Mouse (Mus musculus): Measurements from ENCODE around the gene Cadm2.

Cadm2 gene

DNA sequence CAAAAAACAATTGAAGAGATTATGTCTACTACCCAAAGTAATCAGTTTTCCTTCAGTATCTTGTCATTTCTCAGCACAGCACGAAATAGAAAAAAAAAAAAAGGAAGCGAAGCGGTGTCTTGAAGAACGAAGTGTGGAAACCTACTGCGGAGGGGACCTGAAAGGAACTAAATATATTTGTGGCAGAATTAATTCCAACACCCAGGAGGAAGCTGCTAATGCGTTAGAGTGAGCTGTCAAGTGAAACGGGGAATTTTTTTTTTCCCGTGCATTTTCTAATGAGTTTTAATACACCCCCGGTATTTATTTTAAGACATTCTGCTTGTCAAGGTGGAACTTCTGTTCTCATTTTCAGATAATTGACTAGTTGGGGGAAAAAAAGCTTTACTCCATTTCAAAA lies 111.6 kb downstream of the Cadm2 start:
- no peak for DNase-seq (ENCODE audit: extremely low spot score)

GRCm38 (mm10) chr16:67482542-67482941 lies 138.2 kb downstream of the Cadm2 start:
- DNase-seq (ENCODE audit: extremely low spot score) = no peak

DNA sequence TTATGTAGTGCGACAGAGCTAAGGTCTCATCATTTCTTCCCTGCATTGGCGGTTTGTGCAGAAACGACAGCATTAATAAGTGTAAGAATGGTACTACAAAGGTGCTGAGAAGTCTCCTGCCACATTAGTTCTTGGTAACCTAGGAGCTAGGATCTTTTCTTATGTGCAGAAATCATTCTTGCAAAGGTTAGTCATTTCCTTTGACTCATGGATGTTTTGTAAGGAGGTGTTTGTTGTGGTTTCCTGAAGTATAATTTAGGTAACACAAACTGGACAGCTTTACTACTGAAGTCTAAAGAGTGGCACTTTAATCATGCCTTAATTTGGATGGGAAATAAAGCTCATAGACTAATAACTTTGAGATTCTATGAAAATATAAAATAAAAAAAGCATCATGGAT lies 153.7 kb downstream of the Cadm2 start:
- no peak for DNase-seq (ENCODE audit: extremely low spot score)

DNA sequence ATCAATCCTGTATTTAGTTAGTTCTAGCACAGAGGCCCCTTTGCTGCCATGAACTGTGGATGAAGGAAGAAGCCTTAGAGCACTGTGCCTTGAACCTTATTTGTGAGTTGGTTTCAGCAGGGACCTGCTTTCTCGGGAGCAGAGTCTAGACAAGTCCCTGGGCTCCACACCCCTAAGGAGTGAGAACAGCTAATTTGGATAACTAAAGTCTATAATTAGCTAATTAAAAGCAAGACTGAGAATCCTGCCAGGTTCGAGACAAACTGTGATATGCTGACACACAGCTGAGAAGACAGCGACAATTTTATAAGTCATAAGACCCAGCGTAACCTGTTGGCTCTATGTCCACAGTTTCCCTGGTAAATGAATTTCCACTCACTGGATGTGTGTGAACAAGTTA lies 184.4 kb downstream of the Cadm2 start:
- DNase-seq (ENCODE audit: extremely low spot score) = no peak

GRCm38 (mm10) chr16:67425371-67425770 lies 195.3 kb downstream of the Cadm2 start:
- no peak for DNase-seq (ENCODE audit: extremely low spot score)

DNA sequence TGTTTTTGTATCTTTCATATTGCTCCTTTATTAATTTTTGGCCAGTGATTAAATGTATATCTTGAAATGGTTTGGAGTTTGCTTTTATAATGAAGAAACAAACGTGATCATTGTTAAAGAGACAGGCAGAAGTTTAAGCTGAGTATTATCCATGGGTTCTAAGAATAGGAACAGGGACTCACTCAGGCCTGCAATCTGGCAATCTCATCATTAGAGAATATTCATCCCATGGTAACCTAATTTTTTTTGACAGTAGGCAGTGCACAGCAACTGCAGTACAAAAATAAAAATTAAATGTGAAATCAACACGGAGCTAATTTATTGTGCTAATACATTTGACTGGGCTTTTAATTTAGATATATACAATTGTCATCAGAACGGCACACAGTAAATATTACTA lies 209.8 kb downstream of the Cadm2 start:
- no peak for DNase-seq (ENCODE audit: extremely low spot score)

GRCm38 (mm10) chr16:67410482-67410881 lies 210.2 kb downstream of the Cadm2 start:
- no peak for DNase-seq (ENCODE audit: extremely low spot score)

- DNase-seq (ENCODE audit: extremely low spot score) = no peak
Measured at GRCm38 (mm10) chr16:67367745-67368144, 253.0 kb downstream of the Cadm2 start.

GRCm38 (mm10) chr16:67348011-67348410 lies 272.7 kb downstream of the Cadm2 start:
- no peak for DNase-seq (ENCODE audit: extremely low spot score)

GRCm38 (mm10) chr16:67347561-67347960 lies 273.1 kb downstream of the Cadm2 start:
- no peak for DNase-seq (ENCODE audit: extremely low spot score)

DNA sequence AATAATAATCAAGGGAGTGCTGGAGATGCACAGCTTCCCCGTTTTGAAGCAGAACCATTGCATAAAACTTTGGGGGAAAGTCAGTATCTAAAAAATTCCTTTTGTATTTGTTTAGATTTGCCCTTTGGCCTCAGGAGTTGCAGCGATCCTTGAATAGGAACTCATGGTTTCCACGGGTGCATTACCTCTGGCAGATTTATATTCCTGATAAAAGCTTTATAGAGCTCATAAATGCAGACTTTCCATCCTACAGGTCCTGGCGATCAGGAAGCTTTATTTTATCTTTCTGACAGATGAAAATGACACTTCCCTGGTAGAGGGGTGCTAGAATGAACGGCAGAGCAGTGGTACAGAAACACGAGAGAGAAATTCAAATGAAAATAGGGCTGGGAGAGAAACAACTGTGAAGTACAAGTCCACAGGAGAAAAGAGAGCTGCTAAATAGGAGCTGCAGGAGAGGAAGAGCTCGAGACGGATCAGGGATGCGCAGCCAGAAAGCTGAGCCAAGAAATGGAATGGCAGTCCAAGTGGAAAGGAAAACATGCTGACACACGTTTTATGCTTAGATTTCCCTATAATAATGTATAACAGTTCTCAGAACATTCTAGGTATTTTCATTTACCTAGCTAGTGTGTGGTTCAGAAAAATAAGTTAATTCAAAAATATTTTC lies 274.0 kb downstream of the Cadm2 start:
- DNase-seq (ENCODE audit: extremely low spot score) = no peak

DNA sequence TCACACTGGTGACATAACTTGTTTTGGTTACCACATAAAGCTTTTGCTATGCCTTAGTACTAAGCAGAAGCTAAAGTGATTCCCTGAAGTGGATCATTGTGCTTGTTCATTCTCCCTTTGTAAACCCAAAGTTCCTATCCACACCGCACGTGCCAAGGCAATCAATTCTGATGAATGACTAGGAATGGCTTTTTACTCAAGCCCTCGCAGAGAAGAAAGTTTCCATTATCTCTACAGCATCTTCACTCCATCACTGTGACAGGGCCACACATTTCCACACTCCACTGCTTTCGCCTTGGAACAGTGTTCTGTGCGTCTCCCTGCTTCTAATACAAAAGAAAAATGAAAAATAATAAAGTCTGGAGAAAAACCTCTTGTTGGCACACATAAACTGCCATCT lies 276.5 kb downstream of the Cadm2 start:
- peak; percentile 14 for DNase-seq (ENCODE audit: extremely low spot score)

DNA sequence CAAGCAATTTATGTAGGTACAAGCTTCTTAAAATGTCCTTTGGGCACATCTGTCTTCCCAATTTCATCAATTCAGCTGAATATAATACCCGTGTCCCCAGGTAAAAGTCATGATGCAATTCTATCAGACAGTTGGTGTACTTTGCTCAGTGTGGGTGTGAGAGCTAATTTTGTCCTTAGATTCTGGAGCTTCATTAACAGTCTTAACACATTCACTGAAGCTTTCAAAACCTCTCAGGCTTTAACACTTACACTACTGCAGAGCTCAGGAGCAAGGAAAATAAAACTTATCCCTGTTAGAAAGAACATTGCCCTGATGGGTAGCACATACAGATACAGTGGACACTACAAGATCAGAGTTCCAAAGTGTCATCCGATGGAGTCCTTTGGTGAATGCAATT lies 309.7 kb downstream of the Cadm2 start:
- DNase-seq (ENCODE audit: extremely low spot score) = no peak

DNA sequence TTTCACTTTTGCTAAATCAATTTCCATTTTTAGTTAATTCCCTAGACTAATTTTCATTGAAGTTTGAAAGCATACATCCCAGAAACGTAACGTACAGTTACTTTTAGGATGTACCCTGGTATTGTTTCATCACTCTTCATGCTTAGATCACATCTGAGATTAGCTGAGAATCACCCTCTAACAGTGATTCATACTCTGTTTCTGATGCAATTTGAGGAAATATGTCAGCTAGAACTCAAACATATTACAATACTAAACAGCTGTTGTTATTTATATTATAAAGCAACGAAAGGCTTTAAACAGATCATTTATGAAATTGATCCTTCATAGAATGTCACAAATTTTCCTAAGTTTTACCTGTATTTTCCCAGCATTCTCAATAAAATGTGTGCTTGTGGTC lies 336.0 kb downstream of the Cadm2 start:
- no peak for DNase-seq (ENCODE audit: extremely low spot score)

GRCm38 (mm10) chr16:67243598-67243997 lies 377.1 kb downstream of the Cadm2 start:
- DNase-seq (ENCODE audit: extremely low spot score) = no peak

DNA sequence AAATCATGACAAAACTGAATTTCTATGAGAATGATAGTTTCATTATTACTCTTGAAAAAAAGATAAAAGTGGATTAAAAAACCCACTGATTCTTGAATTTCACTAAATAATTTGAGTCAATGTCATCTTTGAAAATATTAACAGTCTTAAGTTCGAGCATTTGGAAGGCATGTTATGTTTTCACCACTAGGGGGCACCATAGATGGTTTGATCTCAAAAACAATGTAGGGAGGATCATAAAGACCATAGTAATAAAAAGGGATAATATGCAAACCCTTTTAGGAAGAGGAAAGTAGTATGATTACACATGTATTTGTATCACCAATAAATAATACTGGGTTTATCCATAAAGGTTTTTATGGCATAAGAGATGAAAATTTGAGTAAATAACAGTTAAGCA lies 385.8 kb downstream of the Cadm2 start:
- peak; percentile 10 for DNase-seq (ENCODE audit: extremely low spot score)

- DNase-seq (ENCODE audit: extremely low spot score) = no peak
Measured at GRCm38 (mm10) chr16:67226696-67227095, 394.0 kb downstream of the Cadm2 start.

DNA sequence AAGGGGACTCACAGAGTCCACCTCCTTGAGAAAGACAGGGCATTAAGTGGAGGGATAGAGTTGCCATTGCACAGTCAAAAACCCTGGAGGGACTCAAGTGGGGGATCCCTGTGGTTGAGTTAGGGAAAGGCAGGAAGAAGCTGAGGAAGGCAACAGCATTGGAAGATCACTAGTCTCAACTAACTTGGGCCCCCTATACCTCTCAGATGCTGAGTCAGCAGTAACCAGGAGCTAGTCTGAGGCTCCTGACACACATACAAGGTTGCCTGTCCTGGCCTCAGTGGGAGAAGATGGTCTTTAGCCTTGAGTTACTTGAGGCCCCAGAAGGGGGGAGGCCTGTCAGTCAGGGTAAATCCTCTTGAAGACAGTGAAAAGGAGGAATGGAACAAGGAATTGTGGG lies 417.4 kb downstream of the Cadm2 start:
- DNase-seq (ENCODE audit: extremely low spot score) = no peak

- no peak for DNase-seq (ENCODE audit: extremely low spot score)
Measured at GRCm38 (mm10) chr16:67192852-67193415, 427.8 kb downstream of the Cadm2 start.

- no peak for DNase-seq (ENCODE audit: extremely low spot score)
Measured at GRCm38 (mm10) chr16:67192395-67192794, 428.3 kb downstream of the Cadm2 start.

- no peak for DNase-seq (ENCODE audit: extremely low spot score)
Measured at GRCm38 (mm10) chr16:67186322-67186721, 434.4 kb downstream of the Cadm2 start.

DNA sequence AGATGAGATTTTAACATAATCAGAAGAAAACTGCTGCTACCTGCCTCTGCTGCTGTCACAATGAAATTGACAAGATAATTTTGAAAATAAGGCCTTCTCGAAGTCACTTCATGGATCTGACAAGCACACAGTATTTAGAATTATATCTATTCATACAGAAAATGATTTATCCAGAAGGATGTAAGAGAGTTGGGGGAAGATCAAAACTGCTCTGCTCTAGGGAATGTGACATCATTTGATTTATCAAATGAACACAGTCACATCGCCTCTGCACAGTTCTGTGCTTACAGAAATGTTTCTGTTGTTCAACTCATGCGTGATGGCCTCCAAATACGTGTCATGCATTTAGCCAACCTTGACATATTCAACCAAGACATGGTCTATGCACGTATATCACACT lies 437.8 kb downstream of the Cadm2 start:
- DNase-seq (ENCODE audit: extremely low spot score) = no peak

GRCm38 (mm10) chr16:67175386-67175785 lies 445.3 kb downstream of the Cadm2 start:
- no peak for DNase-seq (ENCODE audit: extremely low spot score)

- no peak for DNase-seq (ENCODE audit: extremely low spot score)
Measured at GRCm38 (mm10) chr16:67162211-67162790, 458.4 kb downstream of the Cadm2 start.

All from embryo, embryonic 9.5 days (tissue).